Mouse (Mus musculus) heart, postnatal 36 days (tissue): Measurements from ENCODE around the gene Fam114a1. TPM values are rescaled to one million over a fixed set of nuclear protein-coding genes. Genes with fewer than 3 reads are reported as not detected.

Experiments
- DNase-seq, 2 experiments: peaks; one replicate each; pipeline ENCODE4 v3.0.0; 2021 to 2022
- intact Hi-C: fragments of 180-260 bp; cut with DNase I; formaldehyde crosslinking; loops from one replicate; pipeline ENCODE4 v1.15.1; 2025
- microRNA-seq, 2 experiments: library from miRNA; unstranded; fragments of <30 nt; microRNA quantifications; one replicate each; pipeline ENCODE4 v1.2.0; 2021; ENCODE audit warnings: borderline number of aligned reads in 2 of 2
- total RNA-seq, 2 experiments: library from RNA; stranded (reverse); gene quantifications; 2 replicates each; pipeline ENCODE4 v1.2.3; 2021

Gene Fam114a1
- total RNA-seq, 2 experiments from 2014 or later, result 16.4 to 16.8 TPM

DNA sequence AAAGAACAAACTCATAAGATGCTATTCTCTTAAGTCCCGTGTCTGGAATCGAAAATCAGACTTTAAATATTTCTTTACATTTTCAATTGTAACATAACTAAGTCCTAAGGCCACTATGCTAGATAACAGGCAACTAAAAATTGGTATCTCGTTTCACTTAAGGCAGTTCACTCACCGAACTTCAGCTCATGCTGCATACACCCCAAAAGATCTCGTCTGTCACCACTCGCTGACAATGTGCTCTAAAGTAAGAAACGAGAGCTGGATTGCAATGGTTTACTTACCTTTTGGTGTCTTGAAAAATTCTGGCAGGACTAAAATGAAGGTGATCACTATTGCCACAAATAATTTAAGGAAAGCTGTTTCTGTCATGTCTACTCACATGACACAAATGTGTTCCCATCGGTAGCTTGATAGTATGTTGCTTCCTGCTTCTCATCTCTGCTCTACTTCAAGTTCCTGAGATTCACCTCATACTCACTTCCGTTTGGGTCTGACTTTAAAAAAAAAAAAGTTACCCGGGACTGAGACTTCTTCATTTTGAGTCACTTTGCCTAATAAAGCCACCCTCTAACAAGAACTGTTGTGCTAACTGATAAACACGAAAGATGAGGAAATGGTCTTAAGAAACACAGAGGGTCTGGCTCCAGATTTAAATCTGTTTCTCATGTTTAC lies 121.5 kb downstream of the Fam114a1 start:
- no peak for DNase-seq
- intact Hi-C loops, result no loop called here

Small RNA genes lying within 50 kb of the gene (microRNA-seq; reads per million reads assigned to microRNA genes)
- 304 to 354 reads per million in 2 experiments for gene Mir574

Other genes starting within 250 kb of the Fam114a1 start
- gene Klf3, start 166.7 kb upstream of the Fam114a1 start, total RNA-seq, result 10 to 100 TPM; 54.8 to 58.9 TPM
- gene Tlr1, start 36.5 kb upstream of the Fam114a1 start, total RNA-seq, result under 1 TPM; 0.39 to 0.68 TPM
- gene Tlr6, start 10.0 kb upstream of the Fam114a1 start, total RNA-seq, result under 1 TPM; 0.94 to 0.98 TPM
- under 1 TPM in 1 of 2 experiments, not detected in 1; 0.30 TPM for gene Tmem156, start 122.1 kb downstream of the Fam114a1 start, total RNA-seq
- 10 to 100 TPM; 14.3 to 15.1 TPM for gene Klhl5, start 137.5 kb downstream of the Fam114a1 start, total RNA-seq
- 1 to 10 TPM; 1.6 to 1.7 TPM for gene Wdr19, start 229.6 kb downstream of the Fam114a1 start, total RNA-seq